7 mouse cellular contexts compared by ENCODE assay signal in the genomic region with DNA sequence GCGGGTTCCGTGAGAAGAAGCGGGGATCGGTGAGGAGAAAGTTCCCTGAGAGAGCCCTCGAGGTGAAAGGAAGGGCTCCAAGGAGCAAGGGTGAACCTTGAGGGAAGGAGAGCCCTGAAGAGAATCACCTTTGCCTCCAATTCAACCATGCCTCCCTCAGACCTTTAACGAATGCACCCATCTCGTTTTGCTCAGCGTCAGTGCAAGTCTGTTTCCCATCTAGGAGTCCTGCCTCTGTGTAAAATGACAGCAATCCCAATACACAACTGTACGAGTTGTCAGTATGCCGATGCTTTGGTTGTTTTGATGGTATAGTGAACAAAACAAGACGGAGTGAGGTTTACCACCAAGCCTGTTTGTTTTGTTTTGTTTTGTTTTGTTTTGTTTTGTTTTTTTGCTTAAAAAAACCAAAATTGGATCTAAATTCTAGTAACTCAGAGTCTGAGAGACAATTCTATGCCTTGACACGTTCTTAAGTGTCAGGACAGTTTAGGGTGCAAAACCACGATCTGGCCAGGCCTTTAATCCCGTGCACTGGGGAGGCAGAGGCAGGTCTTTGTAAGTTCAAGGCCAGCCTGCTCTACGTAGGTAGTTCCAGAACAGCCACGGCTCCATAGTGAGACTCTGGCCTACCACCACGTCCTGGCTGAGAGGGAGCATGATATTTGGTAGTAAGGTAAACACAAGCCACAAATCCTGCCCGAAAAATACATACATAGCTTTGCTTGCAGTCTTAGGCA. TPM values are rescaled to one million over a fixed set of nuclear protein-coding genes. Genes with fewer than 3 reads are reported as not detected.
DNase-seq lines count a peak whose midpoint lies in the region; ATAC-seq and TF ChIP-seq lines count a peak whose summit lies in the region.

No protein-coding gene starts in this region.

- 26% methylated on average over 18 of the region's 18 CpGs for WGBS in lung, adult 2 months
- 27% methylated on average over 18 of the region's 18 CpGs for WGBS in embryonic facial prominence, embryonic 10.5 days
- 28% methylated on average over 18 of the region's 18 CpGs for WGBS in neural tube, embryonic 14.5 days

- H3K4me1 ChIP-seq in lung, adult 2 months (ENCODE audit: control insufficient read depth, insufficient read depth, low read length), result no peaks in the 10 kb centered on the region
- H3K4me1 ChIP-seq in embryonic facial prominence, embryonic 10.5 days, result peaks cover 34% of the 10 kb centered on the region
- 0 out of 2 replicates have a peak, but pooled peaks cover 3% of the 10 kb centered on the region for H3K4me1 ChIP-seq in neural tube, embryonic 14.5 days (ENCODE audit: control insufficient read depth, insufficient read depth, low read length)

- TF ChIP-seq POLR2A in lung, adult 2 months (IDR thresholded peaks at IDR 0.05; ENCODE audit: borderline replicate concordance, extremely low read depth, low read depth, low read length), result no peak

- no peak for TF ChIP-seq CTCF in lung, adult 2 months (IDR thresholded peaks at IDR 0.05; ENCODE audit: insufficient read depth, low read length)

- peak overlapping the region; percentile 83 for H3K4me2 ChIP-seq in neural tube, embryonic 14.5 days (ENCODE audit: low read depth, low read length)

- H3K27me3 ChIP-seq in embryonic facial prominence, embryonic 10.5 days (replicated peaks; ENCODE audit: low read depth, poor library complexity, severe bottlenecking), result peaks cover 23% of the 10 kb centered on the region
- no peaks in the 10 kb centered on the region for H3K27me3 ChIP-seq in neural tube, embryonic 14.5 days (ENCODE audit: control insufficient read depth, insufficient read depth, low read length)

- no peaks in the 10 kb centered on the region for H3K36me3 ChIP-seq in embryonic facial prominence, embryonic 10.5 days (replicated peaks)
- H3K36me3 ChIP-seq in neural tube, embryonic 14.5 days (ENCODE audit: control insufficient read depth, insufficient read depth, low read length), result no peaks in the 10 kb centered on the region

- no peaks in the 10 kb centered on the region for H3K9me3 ChIP-seq in embryonic facial prominence, embryonic 10.5 days
- H3K9me3 ChIP-seq in neural tube, embryonic 14.5 days (ENCODE audit: control insufficient read depth, low read length), result no peaks in the 10 kb centered on the region

- H3K9ac ChIP-seq in neural tube, embryonic 14.5 days (replicated peaks; ENCODE audit: low read depth, low read length), result peak overlapping the region; percentile 60; the same call in 1 of the 2 replicates

- H3K27ac ChIP-seq in embryonic facial prominence, embryonic 10.5 days (replicated peaks), result peak overlapping the region; percentile 83
- peak overlapping the region; percentile 40; the same call in 1 of the 2 replicates for H3K27ac ChIP-seq in neural tube, embryonic 14.5 days (ENCODE audit: low read depth, low read length)

- no peak for DNase-seq in lung, adult 2 months
- no peak for DNase-seq in lung, postnatal 14 days
- DNase-seq in embryonic facial prominence, embryonic 10.5 days (ENCODE audit: low spot score), result no peak
- DNase-seq in hindlimb bud, embryonic 11.5 days (ENCODE audit: extremely low spot score, low read depth, low spot score), result peak; percentile 8
- no peak for DNase-seq in spleen, postnatal 36 days (ENCODE audit: low spot score in 2 of 2)
- DNase-seq in frontal cortex, postnatal 36 days (ENCODE audit: low spot score in 2 of 2), result no peak

- no peak for ATAC-seq in neural tube, embryonic 14.5 days (ENCODE audit: low read depth)

- peak overlapping the region; percentile 74 for H3K4me3 ChIP-seq in lung, adult 2 months (replicated peaks; ENCODE audit: extremely low read depth, low read depth, low read length)
- H3K4me3 ChIP-seq in embryonic facial prominence, embryonic 10.5 days, result peak overlapping the region; percentile 81
- H3K4me3 ChIP-seq in neural tube, embryonic 14.5 days (ENCODE audit: low read depth, low read length), result peak overlapping the region; percentile 70

RNA-seq across cellular contexts. Expression of a gene that starts 0.7 kb away (rescaled TPM):
- 8.0 and 8.3 TPM in 2 replicates for polyA plus RNA-seq in lung, adult 2 months (2012; rRNA removed)
- polyA plus RNA-seq in embryonic facial prominence, embryonic 10.5 days (2016; fragmentation: Nextera tagmentation; extraction: Ambion mirVana), result 7.3 TPM in 2 replicates
- polyA plus RNA-seq in neural tube, embryonic 14.5 days (2014; fragmentation: Nextera tagmentation; extraction: Ambion mirVana), result 37.7 and 52.7 TPM in 2 replicates

RNA-seq across cellular contexts. Expression of a gene that starts 1.0 kb away (rescaled TPM):
- polyA plus RNA-seq in lung, adult 2 months (2012; rRNA removed), result 29.7 and 52.6 TPM in 2 replicates
- polyA plus RNA-seq in embryonic facial prominence, embryonic 10.5 days (2016; fragmentation: Nextera tagmentation; extraction: Ambion mirVana), result 8.4 and 9.1 TPM in 2 replicates
- polyA plus RNA-seq in neural tube, embryonic 14.5 days (2014; fragmentation: Nextera tagmentation; extraction: Ambion mirVana), result 30.6 and 35.0 TPM in 2 replicates

RNA-seq across cellular contexts. Expression of a gene that starts 45.0 kb away (rescaled TPM):
- 20.0 and 23.2 TPM in 2 replicates for polyA plus RNA-seq in lung, adult 2 months (2012; rRNA removed)
- polyA plus RNA-seq in embryonic facial prominence, embryonic 10.5 days (2016; fragmentation: Nextera tagmentation; extraction: Ambion mirVana), result 20.1 and 25.7 TPM in 2 replicates
- 31.4 and 36.0 TPM in 2 replicates for polyA plus RNA-seq in neural tube, embryonic 14.5 days (2014; fragmentation: Nextera tagmentation; extraction: Ambion mirVana)
